Mouse (Mus musculus) myocyte (in vitro differentiated cells): ENCODE data around the gene 2510002D24Rik.

Experiments used
- CEBPB ChIP-seq: IDR thresholded peaks from 2 replicates; pipeline ENCODE4 v1.6.1; 2011; ENCODE audit warnings: mild to moderate bottlenecking, moderate library complexity; ENCODE audit not compliant: poor library complexity, insufficient read depth, severe bottlenecking
- E2F4 ChIP-seq: IDR thresholded peaks from one replicate; pipeline ENCODE4 v1.6.1; 2011; ENCODE audit warnings: mild to moderate bottlenecking, control low read depth, moderate library complexity; ENCODE audit not compliant: insufficient read depth
- MYOG ChIP-seq, 3 experiments: IDR thresholded peaks; one replicate each; pipeline ENCODE4 v1.6.1; 2011; ENCODE audit warnings: control low read depth in 2 of 3, low read depth in 2 of 3, mild to moderate bottlenecking in 2 of 3; ENCODE audit not compliant: insufficient read length in 2 of 3, control insufficient read depth in 1 of 3, insufficient read depth in 1 of 3
- POLR2A ChIP-seq: IDR thresholded peaks from one replicate; pipeline ENCODE4 v1.6.1; 2011; ENCODE audit warnings: low read depth, mild to moderate bottlenecking, control low read depth, moderate library complexity; ENCODE audit not compliant: insufficient read length
- POLR2AphosphoS2 ChIP-seq: IDR thresholded peaks from one replicate; pipeline ENCODE4 v1.6.1; 2011; ENCODE audit warnings: low read depth, control low read depth; ENCODE audit not compliant: insufficient read length

DNA sequence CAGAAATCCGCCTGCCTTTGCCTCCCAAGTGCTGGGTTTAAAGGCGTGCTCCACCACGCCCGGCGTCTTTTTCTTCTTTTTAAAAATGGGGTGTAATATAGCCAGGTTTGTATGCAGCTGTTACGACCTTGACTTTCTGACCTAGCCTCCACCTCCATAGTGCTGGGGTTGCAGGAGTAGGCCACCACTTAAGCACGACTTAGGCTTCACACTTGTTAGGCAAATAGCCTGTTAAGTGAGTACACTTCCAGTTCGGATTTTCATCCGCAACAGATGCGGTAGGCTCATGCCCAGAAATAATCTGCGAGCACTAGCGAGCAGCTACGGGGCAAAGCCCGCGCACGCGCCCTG is 39.7 kb downstream of the 2510002D24Rik start:
- no peak for TF ChIP-seq POLR2A
- TF ChIP-seq POLR2AphosphoS2 = no peak
- TF ChIP-seq MYOG (IDR thresholded peaks at IDR 0.05; ENCODE audit: control insufficient read depth in 1 of 3, insufficient read depth in 1 of 3, insufficient read length in 2 of 3, low read depth in 2 of 3) = no peak
- TF ChIP-seq CEBPB = no peak
- TF ChIP-seq E2F4 = no peak
